13 mouse cellular contexts compared by ENCODE assay signal in genomic region chr7:89365135-89365880, GRCm38 (mm10). TPM values are rescaled to one million over a fixed set of nuclear protein-coding genes. Genes with fewer than 3 reads are reported as not detected.
A peak's percentile ranks its signal among the peaks of the same experiment; 100 is the strongest.
DNase-seq lines count a peak whose midpoint lies in the region; ATAC-seq and TF ChIP-seq lines count a peak whose summit lies in the region.
"Had no signal": no experiment of that assay in that cellular context is flagged by ENCODE, and none has a peak within 500 bp of the region (broad histone marks: within the 10 kb centered on the region; RNA-seq: fewer than 3 reads in every experiment).

No protein-coding gene starts in this region.

- no peak overlapping the region for H3K27ac ChIP-seq in neural tube, embryonic 12.5 days
- H3K27ac ChIP-seq in neural tube, embryonic 15.5 days (replicated peaks) = no peak overlapping the region
- H3K27ac ChIP-seq in hindbrain, postnatal 0 days = no peak overlapping the region
- H3K27ac ChIP-seq: gastrocnemius, adult 2 months; left cerebral cortex, adult 2 months had no signal

- 0 out of 2 replicates have a peak, but pooled peaks have one; percentile 13 for ATAC-seq in neural tube, embryonic 12.5 days (ENCODE audit: low FRiP score, low read depth)
- no peak for ATAC-seq in neural tube, embryonic 15.5 days (ENCODE audit: low FRiP score)
- ATAC-seq in hindbrain, postnatal 0 days = no peak; the same call in 1 of the 2 replicates
- ATAC-seq: lung, postnatal 0 days; Patski had no signal

- H3K4me2 ChIP-seq in neural tube, embryonic 12.5 days (replicated peaks) = peak overlapping the region; percentile 16; the same call in 1 of the 2 replicates
- no peak overlapping the region for H3K4me2 ChIP-seq in neural tube, embryonic 15.5 days
- H3K4me2 ChIP-seq in hindbrain, postnatal 0 days (ENCODE audit: low read depth, low read length) = 0 out of 2 replicates have a peak overlapping the region, but pooled peaks have one; percentile 28
- H3K4me2 ChIP-seq: heart, embryonic 11.5 days had no signal

- WGBS in neural tube, embryonic 12.5 days = 63% methylated on average over 10 of the region's 10 CpGs
- 50% methylated on average over 10 of the region's 10 CpGs for WGBS in neural tube, embryonic 15.5 days
- 49% methylated on average over 10 of the region's 10 CpGs for WGBS in hindbrain, postnatal 0 days

- no peak for TF ChIP-seq CTCF in hindbrain, postnatal 0 days (IDR thresholded peaks at IDR 0.05; ENCODE audit: low read depth)

- DNase-seq in layer of hippocampus, adult 18-20 months (ENCODE audit: low spot score in 2 of 2) = peak; percentile 11 to 49
- no peak for DNase-seq in layer of hippocampus, adult 11-12 months (ENCODE audit: low spot score)
- DNase-seq in hindbrain, postnatal 0 days (ENCODE audit: low spot score) = peak; percentile 25
- DNase-seq in kidney, postnatal 10 days = no peak
- DNase-seq in cerebellum, postnatal 25 days = no peak
- DNase-seq: adrenal gland, adult 2 months; gastrocnemius, adult 2 months had no signal

- H3K27me3 ChIP-seq in neural tube, embryonic 12.5 days (replicated peaks) = no peaks in the 10 kb centered on the region
- no peaks in the 10 kb centered on the region for H3K27me3 ChIP-seq in neural tube, embryonic 15.5 days (replicated peaks)
- no peaks in the 10 kb centered on the region for H3K27me3 ChIP-seq in hindbrain, postnatal 0 days (ENCODE audit: insufficient read depth, low read length)
- H3K27me3 ChIP-seq: Patski had no signal

- no peaks in the 10 kb centered on the region for H3K4me1 ChIP-seq in neural tube, embryonic 12.5 days
- no peaks in the 10 kb centered on the region; the same call in 1 of the 2 replicates for H3K4me1 ChIP-seq in neural tube, embryonic 15.5 days
- H3K4me1 ChIP-seq in hindbrain, postnatal 0 days (ENCODE audit: insufficient read depth, low read length) = no peaks in the 10 kb centered on the region

- H3K4me3 ChIP-seq in neural tube, embryonic 12.5 days = no peak overlapping the region
- H3K4me3 ChIP-seq in neural tube, embryonic 15.5 days (replicated peaks) = no peak overlapping the region
- H3K4me3 ChIP-seq in hindbrain, postnatal 0 days (ENCODE audit: low read length) = no peak overlapping the region
- H3K4me3 ChIP-seq: gastrocnemius, adult 2 months; left cerebral cortex, adult 2 months had no signal

- H3K36me3 ChIP-seq in neural tube, embryonic 12.5 days = no peaks in the 10 kb centered on the region
- H3K36me3 ChIP-seq in neural tube, embryonic 15.5 days = no peaks in the 10 kb centered on the region
- no peaks in the 10 kb centered on the region for H3K36me3 ChIP-seq in hindbrain, postnatal 0 days (ENCODE audit: insufficient read depth, low read length)

- no peaks in the 10 kb centered on the region for H3K9me3 ChIP-seq in neural tube, embryonic 12.5 days
- no peaks in the 10 kb centered on the region for H3K9me3 ChIP-seq in neural tube, embryonic 15.5 days (replicated peaks)
- H3K9me3 ChIP-seq in hindbrain, postnatal 0 days (ENCODE audit: low read length) = no peaks in the 10 kb centered on the region

- H3K9ac ChIP-seq in neural tube, embryonic 12.5 days = no peak overlapping the region
- no peak overlapping the region for H3K9ac ChIP-seq in neural tube, embryonic 15.5 days (replicated peaks)
- no peak overlapping the region for H3K9ac ChIP-seq in hindbrain, postnatal 0 days (replicated peaks; ENCODE audit: low read length)

RNA-seq across cellular contexts. Expression of gene Tmem135, which starts 38.7 kb away (rescaled TPM):
- total RNA-seq in layer of hippocampus, adult 18-20 months (2021) = 10 to 100 TPM; 62.7 to 70.0 TPM
- polyA plus RNA-seq in neural tube, embryonic 12.5 days (2016; fragmentation: Nextera tagmentation; extraction: Ambion mirVana) = 19.5 and 21.8 TPM in 2 replicates
- 29.0 and 30.7 TPM in 2 replicates for polyA plus RNA-seq in neural tube, embryonic 15.5 days (2015; fragmentation: Nextera tagmentation; extraction: Ambion mirVana)
- total RNA-seq in hindbrain, postnatal 0 days (2014; rRNA removed) = 24.3 and 31.4 TPM in 2 replicates
- polyA plus RNA-seq in hindbrain, postnatal 0 days (2015; fragmentation: Nextera tagmentation; extraction: Ambion mirVana) = 31.8 and 33.5 TPM in 2 replicates

RNA-seq across cellular contexts. Expression of gene Fzd4, which starts 38.8 kb away (rescaled TPM):
- total RNA-seq in layer of hippocampus, adult 18-20 months (2021) = 1 to 10 TPM; 6.1 to 7.6 TPM
- polyA plus RNA-seq in neural tube, embryonic 12.5 days (2016; fragmentation: Nextera tagmentation; extraction: Ambion mirVana) = 2.7 and 2.9 TPM in 2 replicates
- polyA plus RNA-seq in neural tube, embryonic 15.5 days (2015; fragmentation: Nextera tagmentation; extraction: Ambion mirVana) = 2.5 and 3.4 TPM in 2 replicates
- total RNA-seq in hindbrain, postnatal 0 days (2014; rRNA removed) = 4.4 and 4.7 TPM in 2 replicates
- 2.1 TPM in 2 replicates for polyA plus RNA-seq in hindbrain, postnatal 0 days (2015; fragmentation: Nextera tagmentation; extraction: Ambion mirVana)

Comparison
In these comparisons a context has a peak if more than half of its experiments do, and no peak if none do; other contexts are left out.
1. DNase-seq: peak in layer of hippocampus, adult 18-20 months (2 of 2) and hindbrain, postnatal 0 days (single experiment); none in layer of hippocampus, adult 11-12 months (single experiment), kidney, postnatal 10 days (single experiment) and cerebellum, postnatal 25 days (0 of 2).